Mouse (Mus musculus): ENCODE data around the gene Nfe2l3.

The Nfe2l3 gene

GRCm38 (mm10) chr6:51442191-51442835, 9.8 kb downstream of the Nfe2l3 start:
- no peak for DNase-seq (ENCODE audit: low spot score in 2 of 2)

DNA sequence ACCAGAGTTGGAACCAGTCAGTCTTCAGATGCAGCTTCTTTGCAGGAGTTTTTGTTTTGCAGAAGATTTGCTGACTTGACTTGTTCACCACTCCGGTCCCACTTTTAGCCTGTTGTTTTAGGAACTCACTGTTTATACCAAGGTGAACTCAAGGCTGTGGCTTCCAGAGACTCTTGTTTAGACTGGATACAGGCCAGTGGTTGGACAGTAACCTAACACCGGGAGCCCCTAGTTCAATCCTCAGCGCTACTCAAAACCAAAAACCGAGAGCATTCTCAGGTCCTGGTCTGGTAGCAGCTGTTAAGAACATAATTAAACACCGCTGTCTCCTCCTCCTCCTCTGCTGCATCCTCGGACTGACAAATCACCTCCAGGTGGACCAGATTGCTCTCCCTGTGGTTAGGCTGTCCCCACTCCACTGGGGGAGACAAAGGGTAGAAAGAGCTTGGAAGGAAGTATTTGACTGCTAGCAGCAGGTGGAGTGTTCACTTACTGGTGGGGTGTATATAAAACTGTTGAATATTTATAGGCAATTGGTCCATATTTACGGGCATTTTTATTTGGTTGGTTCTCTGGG, 20.5 kb downstream of the Nfe2l3 start:
- DNase-seq (ENCODE audit: low spot score in 2 of 2): no peak

GRCm38 (mm10) chr6:51454949-51455348, 22.5 kb downstream of the Nfe2l3 start:
- no peak for DNase-seq (ENCODE audit: low spot score in 2 of 2)

DNA sequence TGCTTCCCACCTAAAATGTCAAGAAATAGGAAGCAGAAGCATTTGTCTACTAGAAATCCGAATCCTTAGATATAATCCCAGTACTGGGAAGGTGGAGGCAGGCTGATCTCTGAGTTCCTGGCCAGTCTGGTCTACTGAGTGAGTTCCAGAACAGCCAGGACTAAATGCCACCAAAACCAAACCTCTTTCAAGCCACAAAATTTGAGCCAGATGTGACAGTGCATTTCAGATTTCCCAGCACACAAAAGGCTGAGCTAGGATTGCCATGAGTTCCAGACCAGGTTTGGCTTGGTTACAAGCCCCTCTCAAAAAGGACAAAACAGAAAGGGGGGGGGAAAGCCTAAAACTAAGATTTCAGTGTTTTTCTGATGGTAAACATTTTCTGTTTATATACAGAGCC, 23.7 kb downstream of the Nfe2l3 start:
- DNase-seq (ENCODE audit: low spot score in 2 of 2): no peak

- no peak for DNase-seq (ENCODE audit: low spot score in 2 of 2)
These were observed 24.8 kb downstream of the Nfe2l3 start for GRCm38 (mm10) chr6:51457283-51457682.

DNA sequence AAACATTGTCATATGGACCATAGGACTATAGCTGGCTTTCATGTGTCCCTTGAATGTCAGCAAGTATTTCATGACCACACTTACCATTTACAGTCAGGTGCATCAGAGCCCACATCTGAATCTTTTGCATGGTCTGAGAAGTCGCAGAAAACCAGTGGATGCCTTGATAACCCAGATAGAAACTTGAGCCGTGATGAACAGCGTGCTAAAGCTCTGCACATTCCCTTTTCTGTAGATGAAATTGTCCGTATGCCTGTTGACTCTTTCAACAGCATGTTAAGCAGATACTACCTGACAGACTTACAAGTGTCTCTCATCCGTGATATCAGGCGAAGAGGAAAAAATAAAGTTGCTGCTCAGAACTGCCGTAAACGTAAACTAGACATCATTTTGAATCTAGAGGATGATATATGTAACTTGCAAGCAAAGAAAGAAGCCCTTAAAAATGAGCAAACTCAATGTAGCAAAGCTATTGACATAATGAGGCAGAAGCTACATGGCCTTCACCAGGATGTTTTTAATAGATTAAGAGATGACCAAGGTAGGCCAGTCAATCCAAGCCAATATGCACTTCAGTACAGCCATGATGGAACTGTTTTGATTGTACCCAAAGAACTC, 25.4 kb downstream of the Nfe2l3 start:
- DNase-seq (ENCODE audit: low spot score in 2 of 2): no peak

DNA sequence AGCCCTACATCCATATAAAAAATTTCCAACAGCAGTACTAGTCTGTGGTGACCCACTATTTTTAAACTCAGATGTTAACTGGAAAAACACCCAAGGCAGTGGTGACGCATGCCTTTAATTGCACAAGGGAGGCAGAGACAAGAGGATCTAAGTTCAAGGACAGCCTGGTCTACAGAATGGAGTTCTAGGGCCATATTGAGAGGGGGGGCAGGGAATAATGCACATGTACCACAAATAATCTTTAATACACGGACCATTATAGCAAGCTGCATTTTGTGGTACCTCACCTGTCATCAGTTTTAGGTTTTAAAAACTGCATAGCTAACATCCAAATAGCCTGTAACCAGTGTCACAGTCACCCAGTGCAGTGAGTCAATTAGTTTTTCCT, 26.4 kb downstream of the Nfe2l3 start:
- no peak for DNase-seq (ENCODE audit: low spot score in 2 of 2)

- no peak for DNase-seq (ENCODE audit: low spot score in 2 of 2)
These were observed 27.0 kb downstream of the Nfe2l3 start for GRCm38 (mm10) chr6:51459313-51460020.

DNA sequence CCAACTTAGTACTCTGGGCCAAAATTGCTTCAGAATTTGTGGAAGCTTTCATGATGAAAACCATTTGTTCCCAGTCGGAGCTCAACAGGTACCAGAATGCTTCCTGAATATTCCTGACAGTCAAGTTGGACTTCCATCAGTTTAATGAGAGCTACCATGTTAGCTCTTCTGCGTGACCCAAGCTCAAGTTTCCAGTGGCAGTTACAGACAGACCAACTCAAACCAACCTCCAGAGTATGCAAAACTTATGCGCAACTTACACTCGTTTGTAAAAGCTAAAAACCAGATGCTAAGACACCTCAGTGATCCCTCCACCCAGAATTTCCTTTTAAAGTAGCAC, 27.5 kb downstream of the Nfe2l3 start:
- DNase-seq (ENCODE audit: low spot score in 2 of 2): no peak

GRCm38 (mm10) chr6:51460363-51460762, 27.9 kb downstream of the Nfe2l3 start:
- no peak for DNase-seq (ENCODE audit: low spot score in 2 of 2)

- DNase-seq (ENCODE audit: low spot score in 2 of 2): no peak
These were observed 35.2 kb downstream of the Nfe2l3 start for GRCm38 (mm10) chr6:51467649-51468048.

DNA sequence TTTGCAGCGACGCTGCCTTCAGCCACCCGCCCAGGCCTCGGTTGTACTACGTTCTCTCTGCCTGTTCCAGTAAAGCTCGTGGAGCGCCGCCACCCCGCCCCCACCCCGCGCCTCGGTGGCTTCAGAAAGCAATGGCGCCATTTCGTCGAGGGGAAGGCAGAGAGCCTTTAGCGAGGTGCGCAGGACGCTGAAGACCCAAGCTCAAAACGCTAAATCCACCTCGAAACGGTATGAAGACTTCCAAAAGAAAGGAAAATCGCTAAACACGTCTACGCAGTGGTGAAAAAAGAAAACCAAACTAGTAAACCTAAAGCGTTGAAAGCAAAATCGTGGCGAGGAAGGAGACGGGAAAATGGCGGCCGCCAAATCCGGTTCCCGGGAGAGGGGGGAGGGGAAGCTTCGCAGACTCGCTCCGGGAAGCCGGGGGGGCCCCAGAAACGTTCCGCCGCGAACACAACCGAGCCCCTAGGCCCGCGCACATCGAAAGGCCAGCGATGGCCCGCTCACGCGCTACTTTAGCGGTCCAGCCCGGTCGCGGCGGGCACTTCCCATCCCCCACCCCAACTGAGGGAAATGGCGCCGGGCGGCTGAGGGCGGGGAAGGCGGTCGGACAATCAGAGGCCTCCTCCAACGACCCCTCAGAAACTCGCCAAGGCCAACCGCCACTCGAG, 36.6 kb downstream of the Nfe2l3 start:
- peak; percentile 53 to 63 for DNase-seq (ENCODE audit: low spot score in 2 of 2)

DNA sequence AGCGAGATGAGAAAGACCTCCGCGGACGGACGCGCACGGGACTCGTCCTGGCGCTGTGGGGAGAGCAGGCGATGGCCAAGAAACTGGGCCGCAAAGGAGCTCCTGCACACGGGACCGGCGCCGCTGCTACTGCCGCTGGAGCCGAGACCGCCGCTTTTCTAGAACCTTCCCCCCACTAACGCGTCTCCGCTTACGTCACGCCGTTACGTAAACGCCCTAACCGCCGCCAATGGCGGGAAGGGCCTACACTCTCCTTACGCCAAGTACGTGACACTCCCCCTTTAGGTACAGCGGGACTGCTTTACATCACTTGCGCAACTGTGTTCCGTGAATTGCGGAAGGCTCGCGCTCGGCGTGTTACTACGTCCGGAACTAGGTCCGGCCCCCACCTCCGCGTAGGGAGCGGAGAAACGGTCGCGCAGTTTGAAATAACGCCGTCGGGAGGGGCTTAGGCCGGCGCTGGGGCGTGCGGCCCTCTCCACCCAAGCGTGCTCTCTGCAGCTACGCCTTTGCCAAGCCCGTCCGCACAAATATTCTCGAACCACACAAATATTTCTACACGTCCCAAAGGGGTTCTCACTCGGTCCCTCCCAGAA, 37.3 kb downstream of the Nfe2l3 start, which contains the start of gene Hnrnpa2b1:
Gene Hnrnpa2b1 (minus strand): TSS at position 180 of the 596 bp plus-strand sequence.
- peak; percentile 99 for DNase-seq (ENCODE audit: low spot score in 2 of 2)

GRCm38 (mm10) chr6:51470311-51471178, 38.1 kb downstream of the Nfe2l3 start, which contains the start of gene Cbx3:
Cbx3 (plus strand) TSS chr6:51470360.
- DNase-seq (ENCODE audit: low spot score in 2 of 2): peak; percentile 60 to 64

DNA sequence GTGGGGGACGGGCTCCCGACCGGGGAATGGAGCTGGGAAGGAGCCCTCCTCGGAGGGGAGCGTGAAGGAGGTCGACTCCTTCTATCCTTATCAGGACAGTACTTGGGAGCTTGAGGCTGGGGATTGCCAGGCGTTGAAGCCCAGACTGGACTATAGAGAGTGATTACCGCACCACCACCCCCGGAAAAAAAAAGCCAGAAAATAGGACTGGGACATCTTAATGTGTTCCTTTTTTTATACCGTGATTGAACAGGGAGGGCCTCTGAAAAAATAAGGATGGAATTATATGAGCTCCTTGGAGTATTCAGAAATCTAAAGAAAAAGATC, 38.7 kb downstream of the Nfe2l3 start:
- no peak for DNase-seq (ENCODE audit: low spot score in 2 of 2)

DNA sequence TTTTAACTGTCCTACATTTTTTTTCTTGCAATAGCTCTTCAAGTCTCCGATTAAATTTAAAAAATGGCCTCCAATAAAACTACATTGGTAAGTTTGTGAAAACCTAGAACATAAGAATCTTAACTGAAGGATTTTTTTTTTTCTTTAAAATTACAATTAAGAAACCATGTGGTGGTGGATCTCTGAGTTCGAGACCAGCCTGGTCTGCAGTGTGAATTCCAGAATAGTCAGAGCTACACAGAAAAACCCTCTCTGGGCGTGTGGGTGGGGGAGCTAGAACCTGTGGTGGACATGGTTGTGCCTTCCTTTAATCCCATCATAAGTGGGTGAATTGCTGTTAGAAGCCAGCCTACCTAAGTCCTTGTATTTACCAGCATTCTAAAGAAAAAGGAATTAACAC, 39.3 kb downstream of the Nfe2l3 start:
- peak in 1 of 2 experiments; percentile 15 for DNase-seq (ENCODE audit: low spot score in 2 of 2)

- no peak for DNase-seq (ENCODE audit: low spot score in 2 of 2)
These were observed 39.7 kb downstream of the Nfe2l3 start for GRCm38 (mm10) chr6:51472213-51472612.

- DNase-seq (ENCODE audit: low spot score in 2 of 2): no peak
These were observed 46.8 kb downstream of the Nfe2l3 start for GRCm38 (mm10) chr6:51479136-51479731.

- DNase-seq (ENCODE audit: low spot score in 2 of 2): no peak
These were observed 49.1 kb downstream of the Nfe2l3 start for GRCm38 (mm10) chr6:51481548-51481947.

DNA sequence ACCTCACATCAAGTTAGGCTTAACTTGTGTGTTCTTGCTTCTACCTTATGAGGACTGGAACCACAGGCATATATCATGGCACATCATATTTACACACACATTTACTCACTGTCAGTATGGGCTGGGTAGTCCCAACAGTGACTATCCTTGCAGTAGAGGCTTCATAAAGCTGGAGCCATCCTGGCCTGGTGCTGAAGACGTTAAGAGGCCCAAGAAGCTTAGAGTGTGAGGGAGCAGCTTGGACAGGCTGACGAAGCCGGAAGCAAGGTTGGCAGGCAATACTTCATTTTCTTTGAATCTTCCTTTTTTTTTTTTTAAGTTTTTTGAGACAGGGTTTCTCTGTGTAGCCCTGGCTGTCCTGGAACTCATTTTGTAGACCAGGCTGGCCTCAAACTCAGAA, 51.4 kb downstream of the Nfe2l3 start:
- no peak for DNase-seq (ENCODE audit: low spot score in 2 of 2)

Measured in spleen, postnatal 14 days (tissue).